Mouse (Mus musculus) urinary bladder, postnatal 25 days (tissue): Measurements from ENCODE around the gene Mroh7.
A peak's percentile ranks its signal among the peaks of the same experiment; 100 is the strongest.
"Not testable (repeated sequence)": the region's sequence is repeated elsewhere in the genome, so short reads cannot be mapped to it uniquely, and the experiment has no call there.

Experiments used
- DNase-seq: peaks from one replicate; pipeline ENCODE4 v3.0.0; 2022; ENCODE audit warnings: low spot score

Gene Mroh7

GRCm38 (mm10) chr4:106730814-106731213, at the start of gene Mroh7:
Gene Mroh7 (minus strand): TSS chr4:106730925.
- no peak for DNase-seq

- DNase-seq: no peak
These were observed 49.3 kb upstream of the Mroh7 start for GRCm38 (mm10) chr4:106780045-106780444.

GRCm38 (mm10) chr4:106778116-106778788, 47.5 kb upstream of the Mroh7 start:
- peak; percentile 81 for DNase-seq

GRCm38 (mm10) chr4:106776998-106777397, 46.3 kb upstream of the Mroh7 start:
- no peak for DNase-seq

GRCm38 (mm10) chr4:106775767-106776166, 45.0 kb upstream of the Mroh7 start:
- DNase-seq: not testable (repeated sequence)

GRCm38 (mm10) chr4:106772558-106772957, 41.8 kb upstream of the Mroh7 start:
- DNase-seq: no peak

- DNase-seq: no peak
These were observed 38.6 kb upstream of the Mroh7 start for GRCm38 (mm10) chr4:106769306-106769705.

GRCm38 (mm10) chr4:106764166-106764565, 33.4 kb upstream of the Mroh7 start:
- no peak for DNase-seq

GRCm38 (mm10) chr4:106751726-106752125, 21.0 kb upstream of the Mroh7 start:
- no peak for DNase-seq

GRCm38 (mm10) chr4:106749699-106750098, 19.0 kb upstream of the Mroh7 start:
- DNase-seq: peak; percentile 28

GRCm38 (mm10) chr4:106747001-106747580, 16.4 kb upstream of the Mroh7 start:
- no peak for DNase-seq

- DNase-seq: no peak
These were observed 15.1 kb upstream of the Mroh7 start for GRCm38 (mm10) chr4:106745862-106746261.

GRCm38 (mm10) chr4:106737904-106738303, 7.2 kb upstream of the Mroh7 start:
- DNase-seq: no peak

- DNase-seq: not testable (repeated sequence)
These were observed 6.2 kb upstream of the Mroh7 start for GRCm38 (mm10) chr4:106736884-106737283.

GRCm38 (mm10) chr4:106733636-106734035, 2.9 kb upstream of the Mroh7 start, which contains the start of gene Fam151a:
Gene Fam151a (plus strand): TSS chr4:106733889.
- DNase-seq: no peak

GRCm38 (mm10) chr4:106720631-106721030, 10.1 kb downstream of the Mroh7 start:
- no peak for DNase-seq

- DNase-seq: no peak
These were observed 17.1 kb downstream of the Mroh7 start for GRCm38 (mm10) chr4:106713622-106714021.

- DNase-seq: peak; percentile 89
These were observed 22.3 kb downstream of the Mroh7 start for GRCm38 (mm10) chr4:106708408-106708807.

GRCm38 (mm10) chr4:106707957-106708356, 22.8 kb downstream of the Mroh7 start:
- no peak for DNase-seq

GRCm38 (mm10) chr4:106705096-106705665, 25.5 kb downstream of the Mroh7 start:
- DNase-seq: no peak

GRCm38 (mm10) chr4:106704416-106704815, 26.3 kb downstream of the Mroh7 start:
- no peak for DNase-seq

GRCm38 (mm10) chr4:106703956-106704355, 26.8 kb downstream of the Mroh7 start:
- DNase-seq: no peak

- DNase-seq: no peak
These were observed 29.9 kb downstream of the Mroh7 start for GRCm38 (mm10) chr4:106700798-106701197.
